Mouse (Mus musculus) thymus, postnatal 14 days (tissue): ENCODE measurements around the gene 4931423N10Rik.
A peak's percentile ranks its signal among the peaks of the same experiment; 100 is the strongest.
"Not testable (repeated sequence)": the region's sequence is repeated elsewhere in the genome, so short reads cannot be mapped to it uniquely, and the experiment has no call there.

ENCODE experiments used
- DNase-seq: peaks from one replicate; pipeline ENCODE4 v3.0.0; 2021

The 4931423N10Rik gene

DNA sequence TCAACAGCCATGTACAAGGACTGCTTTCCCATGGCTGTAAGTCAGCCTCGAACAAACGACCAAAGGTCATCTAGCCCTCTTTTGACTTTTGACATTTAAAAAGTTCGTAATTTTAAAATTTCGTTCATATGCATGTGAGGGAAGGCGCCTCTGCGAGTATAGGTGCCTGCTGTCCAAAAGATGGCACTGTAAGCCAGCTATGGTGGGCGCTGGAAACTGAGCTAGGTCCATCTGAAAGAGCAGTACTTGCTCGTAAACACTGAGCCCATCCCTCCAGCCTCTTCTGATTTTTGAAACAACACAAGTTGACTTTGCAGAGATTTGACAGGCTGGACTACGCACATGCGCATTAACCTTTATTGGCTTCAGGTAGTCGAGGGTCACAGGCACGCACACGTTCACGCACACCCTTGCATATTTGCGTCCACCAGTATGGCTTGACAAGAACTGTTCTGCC, at the start of gene 4931423N10Rik:
Gene 4931423N10Rik (plus strand): TSS at position 407 of the 457 bp plus-strand sequence.
- DNase-seq, result no peak

DNA sequence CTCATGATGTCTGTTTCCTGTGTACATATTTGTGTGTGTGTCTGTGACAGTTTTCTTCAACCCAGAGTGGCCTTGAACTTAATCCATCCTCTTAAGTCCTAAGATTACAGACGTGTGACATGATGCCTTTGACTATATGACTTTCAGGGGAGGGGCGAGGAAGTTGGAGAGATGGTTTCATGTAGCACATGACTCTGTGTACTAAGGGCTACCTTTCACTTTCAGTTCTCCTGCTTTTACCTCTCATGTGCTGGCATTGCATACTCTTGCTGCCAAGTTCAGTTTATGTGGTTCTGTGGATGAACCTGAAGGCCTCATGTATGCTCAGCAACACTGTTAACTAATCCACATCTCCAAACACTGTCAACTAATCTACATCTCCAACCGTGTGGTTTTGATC, 35.0 kb upstream of the 4931423N10Rik start:
- no peak for DNase-seq

DNA sequence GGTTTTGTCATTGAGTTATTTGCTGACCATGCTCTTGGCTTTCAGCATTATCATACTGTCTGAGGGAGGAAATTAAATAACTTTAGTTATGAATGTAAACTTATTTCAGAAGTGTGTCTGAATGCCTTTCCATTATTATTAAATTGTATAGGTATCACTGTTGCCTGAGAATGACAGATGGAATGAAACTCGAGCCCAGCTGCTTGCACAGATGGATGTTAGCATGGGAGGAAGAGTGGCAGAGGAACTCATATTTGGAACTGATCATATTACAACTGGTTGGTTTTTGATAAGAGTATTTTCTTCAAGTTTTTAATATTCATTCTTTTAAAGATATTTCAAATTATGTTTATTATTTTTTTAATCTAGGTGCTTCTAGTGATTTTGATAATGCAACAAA, 12.9 kb upstream of the 4931423N10Rik start:
- no peak for DNase-seq

DNA sequence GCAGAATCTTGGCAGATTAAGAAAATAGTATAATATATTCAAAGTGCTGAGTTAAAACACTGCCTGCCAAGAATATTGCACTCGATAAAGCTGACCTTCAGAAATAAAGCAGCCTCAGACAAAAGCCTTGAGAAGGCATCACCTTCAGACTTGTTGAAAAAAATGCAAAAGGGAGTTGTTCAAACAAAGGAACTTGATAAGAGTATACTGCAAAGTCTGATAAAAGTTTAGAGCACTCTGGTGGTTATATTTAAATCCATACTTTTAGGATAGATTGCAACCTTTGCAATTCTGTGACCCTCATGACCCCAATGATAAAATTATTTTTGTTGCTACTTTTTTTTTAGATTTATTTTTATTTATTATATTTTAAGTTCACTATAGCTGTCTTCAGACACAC, 6.2 kb upstream of the 4931423N10Rik start:
- DNase-seq, result no peak

GRCm38 (mm10) chr2:23202900-23203670, 4.2 kb upstream of the 4931423N10Rik start:
- peak; percentile 6 for DNase-seq

DNA sequence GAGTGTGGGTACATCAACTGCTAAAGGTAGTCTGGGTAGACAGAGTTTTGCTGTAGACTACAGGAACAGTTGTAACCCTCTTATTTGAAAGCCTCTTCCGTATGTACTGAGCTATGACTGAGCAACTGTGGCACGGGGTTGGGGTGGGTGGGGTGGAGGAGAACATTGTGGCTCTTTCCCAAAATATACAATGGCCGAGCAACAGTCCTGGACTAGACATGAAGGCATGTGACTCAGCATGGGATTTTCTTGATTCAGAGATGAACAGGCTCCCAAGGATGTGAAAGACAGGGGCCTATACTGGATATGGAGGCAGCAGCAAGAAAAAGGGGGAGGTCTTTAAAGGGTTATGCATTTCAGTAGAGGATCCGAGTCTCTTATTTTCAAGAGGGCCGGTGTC, 6.4 kb downstream of the 4931423N10Rik start:
- no peak for DNase-seq

DNA sequence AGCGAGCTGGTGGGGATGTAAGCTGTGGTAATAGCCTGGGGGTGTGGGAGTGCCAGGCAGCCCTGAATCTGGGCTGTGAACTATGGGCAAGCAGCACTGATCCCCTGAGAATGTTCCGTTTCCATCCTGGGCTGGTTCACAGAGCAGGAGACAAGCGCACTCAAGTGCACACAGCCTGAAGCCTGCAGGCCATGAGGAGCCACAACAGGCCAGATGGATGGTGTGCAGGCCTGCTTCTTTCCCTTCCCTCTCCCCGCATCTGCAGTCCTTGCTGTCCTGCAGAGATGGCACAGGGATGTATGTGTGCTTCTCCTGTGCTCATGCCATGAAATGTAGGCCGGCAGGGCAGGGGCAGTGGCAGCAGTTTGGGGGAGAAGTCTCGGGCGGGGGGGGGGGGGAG, 17.9 kb downstream of the 4931423N10Rik start:
- DNase-seq, result no peak

GRCm38 (mm10) chr2:23228463-23228862, 21.2 kb downstream of the 4931423N10Rik start:
- DNase-seq, result no peak

DNA sequence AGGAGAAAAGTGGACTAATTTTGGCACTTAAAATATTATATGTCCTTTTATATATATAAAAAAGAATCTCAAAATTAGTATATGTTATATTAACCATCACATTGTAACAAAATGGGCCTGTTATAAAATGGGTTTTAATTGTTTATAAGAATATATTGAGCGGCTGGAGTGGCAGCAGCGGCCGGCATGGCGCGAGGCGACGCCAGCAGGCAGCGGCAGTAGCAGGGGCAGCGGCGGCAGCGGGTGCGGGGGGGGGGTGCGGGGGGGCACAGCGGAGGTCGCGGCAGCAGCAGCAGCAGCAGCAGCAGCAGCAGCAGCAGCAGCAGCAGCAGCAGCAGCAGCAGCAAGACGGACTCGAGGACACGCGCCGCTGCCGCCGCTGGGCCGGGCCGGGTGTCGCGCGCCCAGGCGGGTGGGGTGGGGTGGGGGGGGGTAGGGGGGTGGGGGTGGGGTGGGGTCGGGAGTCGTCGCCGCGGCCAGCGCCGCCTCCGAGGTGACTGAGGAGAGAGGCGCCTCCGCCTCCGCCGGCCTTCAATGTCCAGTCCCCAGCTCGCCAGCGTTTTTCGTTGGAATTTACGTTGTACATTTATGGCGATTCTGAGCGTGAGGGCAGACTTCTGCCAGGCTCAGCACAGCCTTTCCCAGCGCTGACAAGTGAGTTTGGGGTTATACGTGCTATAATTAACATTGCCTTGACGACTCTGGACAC, 26.9 kb downstream of the 4931423N10Rik start:
- no peak for DNase-seq

- not testable (repeated sequence) for DNase-seq
Observed at GRCm38 (mm10) chr2:23290991-23291390, 83.7 kb downstream of the 4931423N10Rik start.

GRCm38 (mm10) chr2:23314869-23315268, 107.6 kb downstream of the 4931423N10Rik start:
- no peak for DNase-seq
